Mouse (Mus musculus): ENCODE results near the gene 6030458C11Rik. TPM values are rescaled to one million over a fixed set of nuclear protein-coding genes. Genes with fewer than 3 reads are reported as not detected.

The 6030458C11Rik gene
- total RNA-seq, 2 experiments from 2014 or later: 19.8 to 20.0 TPM

DNA sequence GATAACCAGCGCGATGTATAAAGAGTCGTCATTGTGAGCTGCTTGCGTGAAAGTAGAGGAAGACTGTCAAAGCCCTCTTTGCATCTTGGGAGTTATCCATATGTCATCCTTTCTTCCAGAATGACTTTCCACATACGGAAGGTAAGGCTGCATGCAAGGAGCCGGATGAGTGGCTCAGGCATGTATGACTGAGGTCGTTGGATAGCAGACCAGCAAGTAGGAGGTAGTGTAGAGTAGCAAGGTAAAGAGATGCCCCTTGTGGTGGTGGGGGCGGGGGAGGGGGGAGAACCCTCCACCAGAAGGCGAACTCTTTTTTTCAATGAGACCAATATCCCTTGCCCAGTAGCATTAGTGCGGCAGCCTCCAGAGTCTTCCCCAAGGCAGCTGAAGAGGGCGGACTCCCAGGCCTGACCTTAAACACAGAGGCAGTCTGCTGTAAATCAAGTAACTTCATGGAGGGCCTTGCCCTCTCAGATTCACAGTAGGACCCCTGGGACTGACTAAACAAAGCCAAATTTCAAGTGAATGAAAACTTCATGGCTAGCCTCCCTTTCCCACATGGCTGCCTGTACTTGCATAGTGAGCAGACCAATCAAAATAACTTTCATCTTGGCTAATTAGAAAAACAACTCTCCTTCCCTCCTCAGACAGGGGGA, 62.1 kb downstream of the 6030458C11Rik start:
- no peak for DNase-seq
- intact Hi-C loops (cut with DNase I): no loop called here

DNA sequence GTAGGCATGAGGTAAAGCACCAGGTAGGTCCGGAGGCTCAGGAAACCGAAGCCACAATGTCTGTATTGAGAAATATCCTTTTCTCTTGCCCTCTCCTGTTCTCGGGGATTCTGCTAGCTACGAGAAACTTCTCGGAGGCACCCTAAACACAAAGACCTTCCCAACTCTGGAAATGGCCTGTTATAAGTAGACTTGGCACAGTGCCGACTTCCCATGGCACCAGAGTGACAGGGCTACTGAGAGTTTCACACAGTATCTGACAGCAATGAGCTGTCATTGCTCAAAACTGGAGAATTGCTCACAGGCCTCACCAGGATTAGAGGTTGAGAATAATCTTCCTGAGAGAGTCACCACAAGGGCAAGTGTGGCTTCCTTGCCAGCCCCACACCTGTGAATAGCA, 63.7 kb downstream of the 6030458C11Rik start:
- DNase-seq: no peak
- intact Hi-C loops (cut with DNase I): no loop called here

DNA sequence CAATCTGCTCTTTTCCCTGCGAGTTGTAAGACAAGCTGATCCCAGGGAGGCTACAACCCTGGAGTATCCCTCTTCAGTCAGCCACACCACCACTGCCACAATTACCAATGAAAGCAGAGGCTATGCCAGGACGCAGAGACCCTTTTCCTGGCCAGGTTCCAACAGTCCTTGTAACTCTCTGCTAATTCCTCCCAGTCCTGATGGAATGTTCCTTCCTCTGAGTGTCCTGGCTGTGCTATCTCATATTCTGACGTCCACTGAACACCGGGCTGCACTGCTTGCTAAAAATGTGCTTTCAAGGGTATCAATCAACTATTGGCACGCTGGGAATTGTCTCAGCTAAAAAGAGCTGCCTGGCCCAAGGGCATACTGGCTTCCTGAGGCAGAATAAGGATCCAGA, 66.0 kb downstream of the 6030458C11Rik start:
- intact Hi-C loops (cut with DNase I): no loop called here
- no peak for DNase-seq

Small RNA genes within 50 kb of the gene (microRNA-seq; reads per million reads assigned to microRNA genes)
- gene Gm47288: 0 reads per million in 2 experiments

Other genes with a start within 250 kb of the 6030458C11Rik start
- 10 to 100 TPM; 17.0 to 19.0 TPM for gene Pdzd2, start 84.7 kb downstream of the 6030458C11Rik start, total RNA-seq (2021)
- 10 to 100 TPM; 26.3 to 32.5 TPM for gene Drosha, start 166 bp upstream of the 6030458C11Rik start, total RNA-seq (2021)